Mouse (Mus musculus) C2C12 (cell line): ENCODE results near the gene Rem2. TPM values are rescaled to one million over a fixed set of nuclear protein-coding genes. Genes with fewer than 3 reads are reported as not detected.

Source experiments
- H3K27me3 ChIP-seq: one replicate; pipeline ENCODE4 v1.6.1; 2011; ENCODE audit not compliant: control insufficient read depth, insufficient read depth, insufficient read length
- H3K36me3 ChIP-seq: one replicate; pipeline ENCODE4 v1.6.1; 2011; ENCODE audit not compliant: control insufficient read depth, insufficient read depth
- H3K4me3 ChIP-seq: one replicate; pipeline ENCODE4 v1.5.1; 2011; ENCODE audit warnings: mild to moderate bottlenecking, control low read depth; ENCODE audit not compliant: poor library complexity, insufficient read depth, severe bottlenecking
- H3K79me2 ChIP-seq: one replicate; pipeline ENCODE4 v1.6.1; 2011; ENCODE audit not compliant: control insufficient read depth, insufficient read depth
- H3K79me3 ChIP-seq: one replicate; pipeline ENCODE4 v1.6.1; 2011; ENCODE audit warnings: low read depth, control low read depth
- H3ac ChIP-seq: one replicate; pipeline ENCODE3; 2011; ENCODE audit warnings: low read depth; ENCODE audit not compliant: control insufficient read depth, insufficient read length
- CEBPB ChIP-seq: IDR thresholded peaks from one replicate; pipeline ENCODE4 v1.6.1; 2011; ENCODE audit warnings: low read depth, mild to moderate bottlenecking, control low read depth, moderate library complexity
- CTCF ChIP-seq: IDR thresholded peaks from one replicate; pipeline ENCODE4 v1.5.1; 2011; ENCODE audit not compliant: control insufficient read depth, insufficient read depth, insufficient read length
- FOSL1 ChIP-seq: IDR thresholded peaks from one replicate; pipeline ENCODE4 v1.8.0; 2011; ENCODE audit warnings: mild to moderate bottlenecking, low read length; ENCODE audit not compliant: poor library complexity, insufficient read depth, severe bottlenecking
- MAX ChIP-seq: IDR thresholded peaks from one replicate; pipeline ENCODE4 v1.6.1; 2011; ENCODE audit warnings: mild to moderate bottlenecking, control low read depth
- MYOD1 ChIP-seq: IDR thresholded peaks from one replicate; pipeline ENCODE4 v1.6.1; 2011; ENCODE audit warnings: low read depth; ENCODE audit not compliant: control insufficient read depth, insufficient read length
- MYOG ChIP-seq: IDR thresholded peaks from one replicate; pipeline ENCODE4 v1.6.1; 2011; ENCODE audit not compliant: control insufficient read depth, insufficient read length; ENCODE audit errors: extremely low read depth
- USF1 ChIP-seq: IDR thresholded peaks from one replicate; pipeline ENCODE4 v1.6.1; 2011; ENCODE audit warnings: low read depth, mild to moderate bottlenecking, control low read depth, moderate library complexity
- polyA plus RNA-seq: library from polyadenylated mRNA; unstranded; fragments of >200 nt; fragmentation: generic; extraction: Trizol; gene quantifications from one replicate; pipeline ENCODE4 v1.2.1, GENCODE M21; 2012; ENCODE audit warnings: missing spikeins

Rem2 gene
- polyA plus RNA-seq, 1 experiment = 0.56 TPM

DNA sequence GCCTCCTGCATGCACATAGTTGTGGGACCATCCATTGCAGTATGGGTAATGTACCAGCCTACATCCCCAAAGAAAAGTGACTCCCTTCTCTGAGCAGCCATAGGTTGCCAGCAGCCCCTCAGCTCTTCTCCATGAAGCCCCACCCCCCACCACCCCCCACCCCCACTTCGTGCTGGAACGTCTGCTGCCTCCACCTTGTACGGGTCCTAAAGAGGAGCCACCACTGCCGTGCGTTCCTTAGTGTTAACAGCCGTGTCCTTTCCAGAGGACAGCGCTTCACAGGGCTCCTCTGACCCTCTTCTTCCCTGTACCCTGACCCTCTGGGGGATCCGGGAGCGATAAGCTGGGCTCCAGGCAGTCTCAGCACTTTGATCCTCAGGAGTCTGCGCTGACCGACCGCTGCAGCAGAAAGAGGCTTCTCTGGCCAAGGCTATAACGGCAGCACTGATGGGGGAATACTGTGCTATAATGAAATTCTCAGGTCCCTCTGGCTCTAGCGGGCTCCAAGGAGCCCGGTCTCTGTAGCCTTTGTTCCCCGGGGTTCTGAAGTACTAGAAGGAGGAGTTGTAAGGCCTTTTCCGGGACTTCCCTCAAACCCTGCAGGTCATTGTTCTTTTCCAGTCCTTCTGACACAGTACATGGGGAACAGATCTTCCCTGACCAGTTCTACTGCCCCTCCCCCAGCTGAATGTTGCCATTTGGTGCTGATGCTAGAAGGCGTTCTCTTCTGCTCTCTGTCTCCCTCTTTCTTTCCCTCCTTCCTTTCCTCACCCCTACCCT lies 51.5 kb downstream of the Rem2 start:
- H3K27me3 ChIP-seq = no peaks in the 10 kb centered on the region
- no peaks in the 10 kb centered on the region for H3K36me3 ChIP-seq
- TF ChIP-seq MYOD1 = no peak
- no peak for TF ChIP-seq USF1
- no peak for TF ChIP-seq MAX
- TF ChIP-seq CEBPB = no peak
- TF ChIP-seq MYOG = no peak
- no peak for TF ChIP-seq FOSL1
- no peak for TF ChIP-seq CTCF
- H3K79me3 ChIP-seq = no peaks in the 10 kb centered on the region
- no peaks in the 10 kb centered on the region for H3K79me2 ChIP-seq
- no peak overlapping the region for H3K4me3 ChIP-seq
- no peak overlapping the region for H3ac ChIP-seq

DNA sequence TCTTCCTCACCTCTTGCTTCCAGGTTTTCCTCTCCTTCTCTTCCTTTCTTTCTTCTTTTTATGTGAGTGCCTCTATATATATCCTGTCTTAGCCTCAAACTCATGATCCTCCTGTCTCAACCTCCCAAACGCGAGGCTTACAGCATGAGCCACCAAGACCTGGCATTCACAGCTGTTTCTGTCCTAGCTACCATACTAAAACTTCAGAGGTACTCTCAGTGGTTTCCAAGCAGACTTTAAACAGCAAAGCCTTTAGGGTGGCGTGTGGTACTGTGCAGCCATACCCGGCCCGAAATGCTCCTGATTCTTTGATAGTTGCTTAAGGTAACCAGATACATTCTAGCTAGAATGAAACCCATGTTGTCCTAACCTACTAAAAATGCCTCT lies 52.1 kb downstream of the Rem2 start:
- H3K4me3 ChIP-seq = no peak overlapping the region
- no peak overlapping the region for H3ac ChIP-seq
- no peaks in the 10 kb centered on the region for H3K36me3 ChIP-seq
- no peaks in the 10 kb centered on the region for H3K79me2 ChIP-seq
- H3K79me3 ChIP-seq = no peaks in the 10 kb centered on the region
- H3K27me3 ChIP-seq = no peaks in the 10 kb centered on the region
- TF ChIP-seq FOSL1 (no peak), CEBPB (no peak), MAX (no peak), CTCF (no peak), USF1 (no peak), MYOG (no peak), MYOD1 (no peak)

DNA sequence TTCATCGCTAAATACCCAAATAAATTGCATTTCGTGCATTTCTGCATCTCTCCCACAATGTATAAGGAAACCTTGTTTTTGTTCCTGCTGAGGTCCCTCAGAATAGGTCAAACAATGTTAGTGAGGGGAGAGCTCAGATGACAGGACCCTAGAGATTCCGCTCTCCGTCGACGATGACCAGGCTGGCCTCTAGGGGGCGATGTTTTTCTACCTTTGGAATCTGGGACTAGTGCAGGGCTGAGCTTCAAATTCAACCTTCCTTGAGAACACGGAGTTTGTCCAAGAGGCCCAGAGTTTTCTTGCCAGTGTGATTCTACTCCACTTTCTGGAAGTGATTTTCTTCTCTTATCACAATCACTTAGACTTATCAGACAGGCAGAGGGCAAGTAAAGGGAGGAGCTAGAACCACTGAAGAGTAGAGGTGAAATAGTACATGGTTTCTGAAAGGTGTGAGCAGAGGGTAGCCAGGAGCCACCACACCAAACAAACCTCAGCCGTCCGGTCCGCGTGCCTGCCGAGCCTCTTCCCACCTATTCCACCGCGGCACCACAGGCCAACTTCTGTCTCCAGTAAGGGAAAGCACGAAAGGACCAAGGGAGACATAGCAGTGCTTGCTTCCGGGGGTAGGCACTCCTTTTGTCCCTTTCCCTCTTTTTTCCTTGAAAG lies 52.7 kb downstream of the Rem2 start:
- no peak overlapping the region for H3K4me3 ChIP-seq
- H3K79me2 ChIP-seq = no peaks in the 10 kb centered on the region
- no peak for TF ChIP-seq MAX
- peak; percentile 72 for TF ChIP-seq CTCF
- no peaks in the 10 kb centered on the region for H3K79me3 ChIP-seq
- H3ac ChIP-seq = peak overlapping the region; percentile 30
- H3K27me3 ChIP-seq = no peaks in the 10 kb centered on the region
- H3K36me3 ChIP-seq = no peaks in the 10 kb centered on the region

Other genes with a start within 250 kb of the Rem2 start
- 262 TPM for gene Dad1, start 222.0 kb upstream of the Rem2 start, polyA plus RNA-seq
- 32.9 TPM for gene Abhd4, start 221.9 kb upstream of the Rem2 start, polyA plus RNA-seq
- gene Olfr49, start 191.2 kb upstream of the Rem2 start, polyA plus RNA-seq = not detected
- gene Oxa1l, start 115.3 kb upstream of the Rem2 start, polyA plus RNA-seq = 54.8 TPM
- gene Slc7a7, start 58.3 kb upstream of the Rem2 start, polyA plus RNA-seq = 0.35 TPM
- gene Mrpl52, start 49.2 kb upstream of the Rem2 start, polyA plus RNA-seq = 518 TPM
- 118 TPM for gene Mmp14, start 44.5 kb upstream of the Rem2 start, polyA plus RNA-seq
- gene Lrp10, start 12.0 kb upstream of the Rem2 start, polyA plus RNA-seq = 72.8 TPM
- gene Prmt5, start 41.4 kb downstream of the Rem2 start, polyA plus RNA-seq = 174 TPM
- gene Haus4, start 78.5 kb downstream of the Rem2 start, polyA plus RNA-seq = 30.0 TPM
- 50.7 TPM for gene Ajuba, start 101.5 kb downstream of the Rem2 start, polyA plus RNA-seq
- 6.0 TPM for gene 4931414P19Rik, start 129.9 kb downstream of the Rem2 start, polyA plus RNA-seq
- 469 TPM for gene Psmb5, start 141.9 kb downstream of the Rem2 start, polyA plus RNA-seq
- gene Psmb11, start 145.3 kb downstream of the Rem2 start, polyA plus RNA-seq = 0.01 TPM
- not detected for gene Gm17606, start 164.9 kb downstream of the Rem2 start, polyA plus RNA-seq
- 4.6 TPM for gene Cdh24, start 165.3 kb downstream of the Rem2 start, polyA plus RNA-seq
- gene 1700123O20Rik, start 210.1 kb downstream of the Rem2 start, polyA plus RNA-seq = 40.0 TPM
- 107 TPM for gene Acin1, start 210.8 kb downstream of the Rem2 start, polyA plus RNA-seq
- not detected for gene Gm29776, start 222.7 kb downstream of the Rem2 start, polyA plus RNA-seq
- gene Cebpe, start 236.1 kb downstream of the Rem2 start, polyA plus RNA-seq = not detected